Mouse (Mus musculus) layer of hippocampus, postnatal 14 days (tissue): ENCODE data around the gene Klhl11. TPM values are rescaled to one million over a fixed set of nuclear protein-coding genes. Genes with fewer than 3 reads are reported as not detected.

Experiments
- DNase-seq, 2 experiments: peaks; one replicate each; pipeline ENCODE4 v3.0.0; 2021 to 2022; ENCODE audit warnings: low spot score in 2 of 2, mixed read lengths in 1 of 2
- long read RNA-seq, 2 experiments: library from polyadenylated mRNA; stranded (forward); transcript quantifications; one replicate each; pipeline ENCODE4 v2.0.0; 2021
- total RNA-seq, 2 experiments: library from RNA; stranded (reverse); gene quantifications; 2 replicates each; pipeline ENCODE4 v1.2.3; 2021

Klhl11 gene
- total RNA-seq: 10 to 100 TPM; 94.3 to 98.1 TPM
- long read RNA-seq, experiment 1, transcript Klhl11-201 (2 exons, 2,393 nt): major isoform, 7 of 8 reads
- long read RNA-seq, experiment 1, partial matches to known transcripts: 0 of 8 reads
- long read RNA-seq, experiment 1, other reads (novel, unspliced or antisense): 1 of 8 reads
- long read RNA-seq, experiment 2, transcript Klhl11-201 (2 exons, 2,393 nt): major isoform, 8 of 8 reads
- long read RNA-seq, experiment 2, partial matches to known transcripts: 0 of 8 reads
- long read RNA-seq, experiment 2, other reads (novel, unspliced or antisense): 0 of 8 reads

DNA sequence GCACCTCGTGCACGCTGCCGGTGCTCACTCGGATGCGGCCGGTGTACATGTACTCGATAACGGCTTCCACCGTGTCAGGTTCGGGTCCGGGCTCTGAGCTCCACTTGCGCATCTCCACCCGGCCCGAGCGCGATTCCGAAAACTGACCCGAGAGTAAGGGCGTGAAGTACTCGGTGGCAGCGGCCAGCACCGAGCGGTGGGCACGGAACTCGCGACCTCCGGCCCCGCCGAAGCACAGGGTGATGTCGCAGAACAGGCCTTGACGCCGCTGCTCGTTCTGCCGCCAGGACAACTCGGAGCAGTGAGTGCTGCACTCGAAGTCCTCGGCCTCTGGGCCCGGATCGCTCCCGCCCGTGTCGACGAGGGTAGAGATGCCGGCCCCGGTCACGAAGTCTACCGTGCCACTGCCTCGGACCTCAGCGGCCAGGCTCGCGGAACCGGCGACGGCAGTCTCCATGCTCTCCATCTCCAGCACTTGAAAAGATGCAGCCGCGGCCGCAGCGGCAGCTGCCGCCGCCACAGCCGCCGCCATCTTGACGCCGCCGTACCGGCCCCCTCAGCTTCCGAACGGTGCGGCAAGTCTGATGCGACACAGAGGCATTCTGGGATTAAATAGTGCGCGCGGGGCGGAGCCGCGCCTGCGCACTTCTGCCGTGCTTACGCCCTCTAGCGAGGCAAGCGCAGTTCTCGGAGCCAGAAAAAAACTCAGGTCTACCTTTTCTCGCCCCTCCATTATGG lies at the start of gene Klhl11:
Klhl11 (minus strand) TSS at position 545 of the 738 bp plus-strand sequence.
- DNase-seq: peak; percentile 90 to 94

DNA sequence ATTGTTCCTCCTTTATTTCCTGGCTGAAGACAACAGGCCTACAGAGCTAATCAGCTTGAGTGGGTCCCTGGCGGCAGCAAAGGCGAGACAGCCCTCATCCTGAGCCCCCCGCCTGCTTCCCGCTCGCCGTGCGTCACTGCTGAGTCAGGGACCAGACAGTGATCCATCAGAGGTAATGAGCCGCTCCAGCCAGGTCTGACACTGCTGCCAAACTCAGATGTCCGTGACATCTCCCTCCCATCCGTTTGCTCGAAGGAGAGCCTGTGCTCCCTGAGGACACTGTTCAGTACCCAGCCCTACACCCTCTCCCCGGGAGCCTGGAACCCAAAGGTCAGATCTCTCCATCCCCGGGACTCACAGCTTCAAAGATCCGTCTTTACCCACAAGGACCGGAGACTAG lies 48.3 kb upstream of the Klhl11 start:
- no peak for DNase-seq

DNA sequence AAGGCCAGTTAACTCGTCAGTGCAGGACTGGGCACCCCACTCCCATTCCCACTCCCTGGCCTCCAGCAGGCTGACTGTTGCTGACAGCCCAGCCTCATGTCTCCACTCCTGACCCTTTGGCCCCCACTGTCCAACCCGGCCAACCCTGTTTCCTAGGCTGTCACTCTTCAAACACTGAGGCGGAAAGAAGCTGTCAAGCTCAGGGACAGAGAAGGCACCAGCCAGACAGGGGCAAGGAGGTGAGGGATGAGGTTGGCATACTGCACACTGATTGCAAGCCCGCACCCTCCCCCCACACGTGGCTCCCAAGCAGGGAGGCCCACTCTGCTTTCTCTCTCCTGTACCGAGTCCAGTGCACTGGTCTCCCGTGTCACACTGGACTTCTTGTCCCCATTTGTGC lies 46.6 kb upstream of the Klhl11 start:
- DNase-seq: no peak

DNA sequence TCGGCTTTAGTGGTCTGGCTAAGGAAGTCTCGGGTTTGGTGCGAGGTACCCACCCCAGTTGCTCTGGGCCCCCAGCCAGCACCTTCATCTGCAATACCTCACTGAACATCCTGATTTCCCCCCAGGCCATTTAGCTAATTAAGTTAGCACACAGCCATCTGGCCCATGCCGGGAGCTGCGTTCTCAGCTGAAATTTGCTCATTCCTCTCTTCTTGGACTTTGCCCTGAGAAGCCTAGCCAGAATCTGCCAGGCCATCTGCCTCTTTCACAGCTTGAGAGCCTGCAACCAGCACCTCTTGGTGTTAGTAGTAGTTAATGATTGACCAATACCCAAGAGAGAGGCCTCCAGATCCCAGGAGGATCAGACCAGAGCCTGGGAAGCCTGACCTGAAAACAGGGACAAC lies 45.6 kb upstream of the Klhl11 start:
- DNase-seq: peak; percentile 11 to 33

DNA sequence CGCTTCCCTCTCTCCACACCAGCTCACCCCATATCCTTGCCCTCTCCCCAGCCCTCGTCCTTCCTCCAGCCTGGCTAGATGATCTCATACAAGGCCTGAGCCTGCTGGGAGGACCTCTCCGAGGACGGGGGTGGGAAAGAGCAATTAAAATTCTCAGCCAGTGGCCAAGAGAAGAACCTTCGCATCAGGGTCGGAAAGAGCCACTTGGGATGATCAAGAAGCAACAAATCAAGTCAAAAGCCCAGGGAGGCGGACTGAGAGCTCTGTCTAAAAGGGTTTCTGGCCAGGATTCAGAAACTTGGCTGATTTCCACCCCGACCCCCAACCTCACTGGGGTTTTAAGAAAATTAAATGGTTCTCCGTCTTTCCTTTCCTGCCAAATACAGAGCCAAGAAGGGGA lies 43.8 kb upstream of the Klhl11 start:
- no peak for DNase-seq

DNA sequence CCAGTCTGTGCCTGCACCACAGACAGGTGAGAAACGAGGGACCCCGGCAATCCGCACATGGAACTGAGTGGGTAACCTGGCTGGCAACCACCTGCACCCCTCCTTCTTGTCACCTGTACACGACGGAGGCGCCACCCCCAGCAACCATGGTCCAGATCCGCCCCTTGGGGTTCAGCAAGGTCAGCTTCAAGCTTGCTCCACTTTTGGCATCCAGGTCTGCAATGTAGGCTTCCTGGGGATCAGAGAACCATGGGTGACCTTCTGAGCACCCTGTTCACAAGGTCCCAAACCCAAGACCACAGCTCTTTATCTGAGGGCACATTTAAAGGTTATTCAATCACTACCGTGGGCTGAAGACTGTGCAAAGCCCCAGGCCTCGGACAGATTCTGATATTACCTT lies 43.2 kb upstream of the Klhl11 start:
- no peak for DNase-seq

DNA sequence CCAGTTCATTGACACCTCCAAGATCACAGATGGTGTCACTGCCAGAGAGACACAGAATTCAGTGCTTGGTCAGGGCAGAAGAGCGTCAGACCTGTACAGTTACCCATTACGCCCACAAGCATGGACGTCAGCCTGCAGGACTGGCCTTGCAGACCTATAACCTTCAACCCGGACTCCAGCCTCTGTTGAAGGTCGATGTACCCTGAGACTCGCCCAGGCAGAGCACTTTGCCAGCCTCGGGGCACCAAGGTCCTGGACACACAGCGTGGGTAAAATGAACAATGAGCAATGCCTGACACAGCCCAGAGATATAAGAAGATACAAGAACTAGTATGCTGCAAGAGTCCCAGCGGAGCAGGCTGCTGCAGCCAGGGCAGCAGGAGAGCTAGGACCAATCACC lies 42.5 kb upstream of the Klhl11 start:
- no peak for DNase-seq

DNA sequence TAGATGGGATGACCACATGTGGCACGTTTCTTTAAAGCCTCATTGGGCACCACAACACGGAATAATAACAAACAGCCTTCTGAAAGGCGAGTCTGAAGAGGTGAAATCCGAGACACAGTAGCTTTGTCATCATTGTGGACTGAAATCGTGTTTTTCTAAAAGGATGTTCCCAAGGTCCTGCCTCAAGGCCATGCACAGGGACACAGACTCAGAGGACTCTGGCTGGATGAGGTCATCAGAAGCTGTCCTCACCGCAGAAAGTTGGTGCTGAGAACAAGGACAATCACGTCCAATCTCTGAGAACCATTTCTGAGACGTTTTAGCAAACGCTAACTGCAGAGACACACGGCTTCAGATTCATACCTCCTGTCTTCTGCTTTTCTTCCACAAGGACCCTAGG lies 41.2 kb upstream of the Klhl11 start:
- DNase-seq: no peak

DNA sequence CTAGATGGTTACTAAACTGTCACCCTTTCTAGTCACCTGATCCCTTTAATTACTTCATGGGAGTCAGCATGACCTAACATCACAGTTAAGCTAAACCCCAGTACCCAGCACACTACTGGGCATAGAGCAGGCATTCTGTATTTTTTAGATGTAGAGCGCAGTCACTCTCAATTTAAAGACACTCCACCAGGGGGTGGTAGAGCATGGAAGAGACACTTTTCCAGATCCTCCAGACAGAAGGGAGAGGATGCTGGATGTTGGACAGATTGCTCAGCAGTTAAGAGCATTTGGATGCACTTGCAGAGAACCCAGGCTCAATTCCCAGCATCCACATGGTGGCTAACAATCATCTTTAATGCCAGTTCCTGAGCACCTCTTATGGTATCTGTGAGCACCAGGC lies 39.8 kb upstream of the Klhl11 start:
- DNase-seq: peak; percentile 33 to 71

DNA sequence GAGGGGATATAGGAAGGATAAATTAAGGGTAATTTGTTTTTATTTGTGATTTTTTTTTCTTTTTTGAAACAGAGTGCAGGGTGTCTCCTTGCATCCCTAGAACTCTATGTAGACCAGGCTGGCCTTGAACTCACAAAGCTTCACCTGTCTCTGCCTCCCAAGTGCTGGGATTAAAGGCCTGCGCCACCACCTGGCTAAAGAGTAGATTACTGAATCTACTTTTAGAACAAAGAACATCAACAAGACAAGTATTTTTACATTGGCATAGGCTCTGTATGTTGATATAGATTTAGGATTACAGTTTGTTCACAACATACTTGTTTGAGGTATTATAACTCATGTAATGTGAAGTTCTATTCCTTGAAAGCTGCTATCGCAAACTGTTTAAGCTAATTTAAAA lies 38.0 kb upstream of the Klhl11 start:
- no peak for DNase-seq

DNA sequence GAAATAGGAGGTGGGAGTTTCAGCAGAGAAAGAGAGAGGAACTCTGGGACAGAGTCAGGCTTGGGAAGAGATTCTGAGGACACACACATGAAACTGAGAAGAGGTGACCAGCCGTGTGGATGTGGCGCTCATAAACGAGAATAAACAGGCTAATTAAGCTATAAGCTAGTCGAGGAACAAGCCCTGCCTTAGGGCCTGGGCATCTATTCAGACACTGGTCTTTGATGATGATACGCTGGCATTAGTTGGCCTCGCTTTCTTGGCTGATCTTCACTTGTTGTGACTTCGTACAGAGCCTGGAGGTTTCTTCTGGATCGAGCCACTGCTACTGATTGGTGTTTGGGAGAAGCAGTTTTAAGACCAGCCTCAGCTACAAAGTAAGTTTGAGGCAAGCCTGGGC lies 33.5 kb upstream of the Klhl11 start:
- DNase-seq: no peak

DNA sequence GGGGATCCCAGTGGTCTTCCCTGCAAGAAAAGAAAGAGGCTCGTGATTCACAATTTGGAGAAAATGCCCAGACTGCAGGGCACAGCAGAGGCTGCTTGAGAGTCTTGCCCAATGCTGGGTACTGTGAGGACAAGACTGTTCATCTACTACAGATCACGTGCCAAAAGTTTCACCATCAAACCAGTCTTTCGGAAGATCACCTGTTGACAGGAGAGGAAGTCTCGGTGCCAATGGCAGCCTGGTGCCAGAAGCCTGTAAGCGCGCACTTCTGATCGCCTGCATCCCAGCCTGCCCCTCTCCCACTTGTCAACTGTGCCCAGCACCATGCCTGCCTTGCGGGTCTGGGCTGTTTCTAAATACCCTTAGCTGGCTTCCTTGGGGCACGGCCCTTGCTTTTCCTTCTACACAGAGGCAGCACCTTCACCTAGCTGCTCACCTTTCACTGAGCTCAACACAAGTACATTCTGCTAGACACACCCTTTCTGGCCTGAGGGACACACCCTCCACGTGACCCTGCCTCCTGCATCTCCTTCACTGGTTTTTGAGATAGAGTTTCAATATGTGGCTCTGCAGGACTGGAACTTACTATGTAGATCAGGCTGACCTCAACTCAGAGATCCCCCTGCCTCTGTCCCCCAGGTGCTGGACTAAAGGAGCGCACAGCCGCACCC lies 32.6 kb upstream of the Klhl11 start:
- no peak for DNase-seq

DNA sequence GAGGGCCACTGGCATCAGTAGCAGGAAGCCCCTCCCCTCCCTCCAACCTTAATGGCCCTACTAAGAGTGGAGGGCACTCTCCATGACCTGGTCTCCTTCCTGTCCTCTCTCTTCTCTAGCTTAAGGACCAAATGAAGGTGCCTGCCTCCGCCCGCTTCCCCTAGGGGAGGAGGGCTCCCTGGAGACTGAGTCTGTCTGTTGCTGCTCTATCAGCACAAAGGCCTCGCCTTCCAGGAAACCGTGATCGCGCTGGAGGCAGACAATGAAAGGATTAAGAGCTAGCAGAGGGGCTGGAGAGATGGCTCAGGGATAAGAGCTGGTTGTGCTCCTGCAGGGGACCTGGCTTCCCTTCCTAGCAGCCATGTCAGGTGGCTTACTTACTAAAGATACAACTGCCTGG lies 28.8 kb upstream of the Klhl11 start:
- no peak for DNase-seq

DNA sequence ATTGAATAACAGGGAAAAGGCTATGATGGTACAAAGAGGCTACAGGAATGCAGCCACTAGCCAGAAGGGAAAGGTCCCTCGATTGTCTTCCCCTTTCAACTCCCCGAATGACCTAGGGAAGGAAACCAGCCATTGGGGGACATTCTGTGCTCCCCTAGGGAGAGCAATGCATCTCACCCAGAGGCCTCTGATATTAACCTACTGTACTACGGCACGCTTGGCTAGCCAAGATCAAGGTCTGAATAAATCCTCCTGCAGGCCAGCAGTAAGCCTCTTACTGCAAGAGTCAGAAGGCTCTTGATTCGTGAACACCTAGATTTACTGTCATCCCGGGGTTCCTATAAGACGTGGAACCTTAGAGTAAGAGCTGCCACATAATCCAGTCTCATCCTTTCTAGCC lies 28.1 kb upstream of the Klhl11 start:
- DNase-seq: no peak

DNA sequence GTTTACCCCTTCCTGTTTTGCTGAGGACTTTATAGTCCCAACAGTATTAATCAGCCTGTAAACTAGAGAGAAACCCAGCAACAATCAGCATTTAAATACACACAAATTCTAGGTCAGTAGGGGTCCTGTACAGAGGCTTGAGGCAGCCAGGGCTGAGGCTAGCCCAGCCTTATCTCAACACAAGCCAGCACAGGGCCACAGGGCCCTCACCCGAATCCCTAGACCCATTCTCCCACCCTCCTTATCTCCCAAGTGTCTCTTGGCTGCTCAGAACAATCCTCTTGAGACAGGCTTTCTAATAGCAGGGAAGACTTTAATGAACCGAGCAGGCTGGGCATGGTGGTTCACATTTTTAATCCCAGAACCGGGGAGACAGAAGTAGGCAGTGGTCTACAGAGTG lies 27.7 kb upstream of the Klhl11 start:
- DNase-seq: no peak

DNA sequence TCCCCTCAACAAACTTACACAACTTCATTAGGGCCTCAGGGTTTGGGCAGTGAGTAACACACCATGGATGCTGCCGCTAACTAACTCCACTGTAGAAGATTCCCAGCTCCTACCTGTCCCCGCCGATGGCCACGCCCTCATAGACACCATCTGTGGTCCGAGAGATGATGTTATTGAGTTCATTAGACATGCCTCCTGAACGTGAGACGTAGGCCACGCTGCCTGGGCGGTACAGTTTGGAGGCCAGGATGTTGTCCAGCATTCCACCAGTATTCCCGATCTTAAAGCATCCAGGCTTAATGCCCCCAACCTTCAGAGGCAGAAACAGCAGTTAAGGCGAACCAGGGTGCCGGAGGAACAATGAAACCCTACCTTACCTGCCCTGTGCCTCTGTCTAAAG lies 21.2 kb upstream of the Klhl11 start:
- no peak for DNase-seq

DNA sequence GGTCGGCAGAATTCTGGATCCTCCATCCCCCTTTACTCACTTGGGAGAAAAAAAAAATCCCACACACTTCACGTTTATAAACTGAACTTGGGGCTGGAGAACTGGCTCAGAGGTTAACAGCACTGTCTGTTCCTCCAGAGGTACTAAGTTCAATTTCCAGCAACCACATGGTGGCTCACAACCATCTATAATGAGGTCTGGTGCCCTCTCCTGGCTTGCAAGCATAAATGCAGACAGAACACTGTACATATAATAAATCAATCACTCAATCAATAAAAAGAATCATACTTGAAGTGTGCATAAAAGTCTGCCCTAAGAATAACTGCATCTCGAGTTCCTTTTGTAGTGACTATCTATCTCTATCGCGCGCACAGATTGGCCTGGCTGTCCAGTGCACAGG lies 18.4 kb upstream of the Klhl11 start:
- DNase-seq: no peak

DNA sequence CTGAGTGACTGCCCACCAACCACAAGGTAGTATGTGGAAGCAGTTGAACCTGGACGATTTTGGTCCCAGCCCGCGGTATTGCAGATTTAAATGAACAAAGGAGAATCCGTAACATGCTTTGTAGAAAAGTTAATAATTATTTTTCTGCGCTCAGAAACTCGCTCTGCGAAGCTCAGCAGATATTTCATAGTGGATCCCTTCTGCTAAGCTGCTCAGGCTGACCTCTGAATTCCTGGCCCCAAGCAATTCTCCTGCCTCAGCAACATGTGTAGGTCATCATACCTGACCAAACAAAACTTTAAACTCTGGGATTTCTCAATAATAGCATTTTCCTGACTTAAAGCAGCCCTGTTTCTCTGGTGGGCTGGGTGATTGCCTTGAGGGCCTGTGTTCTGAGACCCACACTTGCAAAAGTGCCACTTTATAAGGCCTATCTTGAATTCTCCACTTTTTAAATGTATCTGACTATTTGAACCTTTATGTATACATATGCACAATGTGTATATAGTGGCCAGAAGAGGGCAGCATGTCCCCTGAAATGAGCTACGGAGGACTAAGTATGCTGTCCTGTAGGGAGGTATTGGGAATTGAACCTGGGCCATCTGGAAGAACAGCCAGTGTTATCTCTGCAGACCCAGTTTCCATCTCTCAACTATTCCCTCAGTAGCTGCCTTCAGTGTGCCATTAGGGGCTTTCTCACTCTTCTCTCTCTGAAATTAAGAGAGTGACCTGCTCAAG lies 13.4 kb upstream of the Klhl11 start:
- no peak for DNase-seq

DNA sequence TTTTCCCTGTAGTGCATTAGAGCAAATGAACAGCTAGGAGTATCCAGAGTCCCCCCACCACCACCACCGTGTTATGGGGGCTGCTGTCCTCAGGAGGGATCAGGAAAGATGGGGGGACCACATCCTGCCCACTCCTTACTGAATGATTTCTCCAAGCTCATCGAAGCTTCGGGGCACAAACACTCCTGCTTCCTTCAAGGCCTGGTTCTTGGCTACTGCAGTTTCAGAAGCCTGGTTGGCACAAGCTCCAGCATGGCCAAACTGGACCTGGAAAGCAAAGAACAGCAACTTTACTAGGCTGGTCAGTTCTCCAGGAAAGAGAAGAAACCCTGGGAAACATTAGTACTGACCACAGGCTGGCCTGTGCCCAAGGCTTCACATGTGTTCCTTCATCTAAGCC lies 11.9 kb upstream of the Klhl11 start:
- DNase-seq: no peak

DNA sequence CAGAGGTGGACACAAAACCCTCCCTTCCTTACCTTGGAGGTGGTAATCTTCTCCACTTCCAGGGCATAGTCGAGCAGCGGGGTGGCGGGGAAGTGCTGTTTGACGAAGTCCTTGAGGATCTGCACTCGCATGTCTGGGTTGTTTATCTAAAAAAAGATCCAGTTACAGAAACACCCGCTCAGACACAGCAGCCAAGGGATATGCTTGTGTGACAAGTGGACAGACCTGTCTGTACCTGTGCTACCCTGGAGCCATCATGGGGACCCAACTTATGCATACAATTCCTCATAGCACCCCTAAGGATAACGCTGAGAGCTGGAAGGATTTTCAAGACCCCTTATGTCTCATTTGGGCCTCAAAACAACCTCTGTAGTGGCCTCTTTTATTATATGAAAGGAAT lies 6.6 kb upstream of the Klhl11 start:
- DNase-seq: no peak

DNA sequence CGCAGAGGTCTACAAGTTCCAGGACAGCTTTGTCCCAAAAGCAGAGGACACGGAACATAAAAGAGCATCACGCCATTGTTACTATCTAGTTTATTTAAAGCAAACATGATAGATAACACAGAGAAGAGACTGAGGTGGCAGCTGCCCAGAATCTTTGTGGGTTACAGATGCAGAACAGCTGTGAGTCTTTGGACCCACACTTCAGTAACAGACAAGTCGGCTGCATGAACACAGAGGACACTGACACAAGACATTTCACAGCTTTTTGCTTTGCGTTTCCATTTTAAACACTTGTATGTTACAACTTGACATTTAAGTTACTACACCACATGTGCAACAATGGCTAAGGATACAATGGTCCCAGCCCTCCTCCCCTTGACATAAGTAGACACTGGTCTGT lies 3.7 kb upstream of the Klhl11 start:
- DNase-seq: no peak

DNA sequence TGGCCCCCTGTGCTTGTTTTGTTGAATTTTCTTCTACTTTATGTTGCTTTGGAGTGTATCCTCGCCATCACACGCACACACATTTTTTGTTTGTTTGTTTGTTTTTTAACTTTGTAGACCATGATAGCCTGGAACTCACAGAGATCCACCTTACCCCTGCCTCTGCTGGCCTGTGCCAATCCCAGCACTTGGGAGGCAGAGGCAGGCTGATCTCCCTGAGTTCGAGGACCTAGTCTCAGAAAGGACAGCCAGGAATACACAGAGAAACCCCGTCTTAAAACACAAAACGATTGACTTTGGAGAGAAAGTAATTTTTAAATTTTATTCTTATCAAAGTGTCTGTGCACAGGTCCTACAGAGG lies 374 bp upstream of the Klhl11 start:
- DNase-seq: no peak
